Mouse (Mus musculus) 3134 (cell line): ENCODE measurements around the gene Ggt6.

ENCODE experiments used
- DNase-seq: peaks from one replicate; pipeline ENCODE4 v3.0.0-alpha.2; 2011; ENCODE audit warnings: low spot score; ENCODE audit not compliant: insufficient read length; ENCODE audit errors: extremely low read depth

The Ggt6 gene

DNA sequence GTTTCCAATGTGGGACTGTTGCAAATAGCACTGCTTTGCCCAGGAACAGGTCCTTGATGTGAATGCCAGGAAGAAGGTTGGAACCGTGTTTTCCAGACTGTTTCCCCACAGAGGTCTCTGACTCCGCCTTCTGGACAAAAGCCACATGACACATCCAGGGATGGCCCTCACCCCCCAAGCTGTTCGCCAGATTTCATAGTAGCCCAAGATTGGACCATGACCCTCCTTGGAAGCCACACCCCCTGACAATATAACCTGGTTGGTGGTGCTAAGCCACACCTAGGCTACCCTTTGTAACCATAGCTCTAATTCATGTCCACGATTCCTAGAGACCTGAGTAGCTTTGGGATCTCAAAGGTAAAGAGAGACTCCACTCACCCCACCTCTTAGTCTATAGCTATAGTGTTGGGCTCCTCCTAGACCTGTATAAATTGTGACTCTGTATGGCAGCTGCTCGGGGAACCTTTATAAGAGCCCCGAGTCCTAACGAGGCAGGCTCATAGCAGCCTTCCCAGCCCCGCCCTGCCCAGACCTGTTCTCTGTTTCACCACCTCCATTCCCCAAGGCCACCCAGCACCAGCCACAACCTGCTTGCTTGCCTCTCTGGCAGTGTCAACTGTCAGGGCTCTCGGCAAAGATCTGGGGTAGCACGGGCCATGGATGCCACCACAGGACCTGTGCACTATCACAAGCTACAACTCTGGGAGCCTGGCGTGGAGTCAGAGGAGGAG, at the start of gene Ggt6:
Gene Ggt6, plus strand, starts transcription at position 564 of the 731 bp plus-strand sequence.
- no peak for DNase-seq

GRCm38 (mm10) chr11:72388113-72388529, 47.2 kb upstream of the Ggt6 start:
- DNase-seq = no peak

DNA sequence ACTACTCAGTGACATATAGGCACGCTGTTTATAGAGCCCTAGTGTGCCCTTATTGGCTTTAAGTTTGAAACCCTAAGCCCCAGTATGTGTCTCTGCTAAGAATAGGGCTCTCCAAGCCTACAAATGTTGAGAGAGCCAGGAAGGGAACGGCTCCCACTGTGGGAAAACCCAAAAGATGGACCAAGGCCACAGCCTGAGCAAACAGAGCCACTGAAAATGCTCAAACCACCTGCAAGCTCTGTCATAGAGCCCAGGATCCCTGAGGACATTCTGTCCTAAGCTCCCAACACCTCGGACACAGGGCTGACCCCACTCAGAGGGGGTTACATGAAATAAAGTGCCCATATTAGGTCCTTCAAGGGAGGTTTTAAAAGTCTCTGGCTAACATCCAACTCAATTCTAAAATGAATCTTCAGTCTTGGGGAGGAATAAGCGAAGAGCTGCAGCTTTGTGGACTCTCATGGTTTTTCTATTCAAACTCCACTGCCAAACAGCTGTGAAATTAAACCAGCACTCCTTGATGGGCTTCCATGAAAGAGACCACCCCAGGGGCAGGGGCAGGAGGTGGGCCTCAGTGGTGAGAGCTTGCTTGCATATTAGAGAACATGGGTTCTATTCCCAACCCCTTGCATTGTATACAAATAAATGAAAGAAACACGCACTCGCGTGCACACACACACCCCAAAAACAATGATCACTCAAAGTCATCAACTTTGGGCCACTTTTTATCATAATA, 45.8 kb upstream of the Ggt6 start:
- DNase-seq = no peak

- no peak for DNase-seq
These were observed 44.1 kb upstream of the Ggt6 start for GRCm38 (mm10) chr11:72391181-72391580.

GRCm38 (mm10) chr11:72393243-72393642, 42.1 kb upstream of the Ggt6 start:
- no peak for DNase-seq

DNA sequence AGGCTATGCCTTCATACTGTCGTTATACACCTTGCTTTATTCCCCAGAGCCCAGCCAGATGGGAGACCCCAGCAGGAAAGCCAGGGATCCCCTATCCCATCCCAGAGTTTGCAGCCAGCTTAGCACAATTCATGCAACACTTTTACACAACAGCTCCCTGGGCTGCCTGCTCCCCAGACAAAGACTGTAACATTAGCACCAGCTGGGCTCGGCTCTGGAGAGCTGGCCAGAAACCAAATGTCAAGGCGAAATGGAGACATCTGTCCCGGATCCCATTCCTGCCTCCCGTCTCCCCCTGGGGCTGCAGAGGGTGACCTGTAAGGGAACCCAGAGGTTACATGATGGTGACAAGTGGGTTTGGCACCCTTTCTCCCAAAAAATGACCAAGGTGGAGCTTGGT, 41.7 kb upstream of the Ggt6 start:
- no peak for DNase-seq

GRCm38 (mm10) chr11:72394694-72395093, 40.6 kb upstream of the Ggt6 start:
- DNase-seq = no peak

DNA sequence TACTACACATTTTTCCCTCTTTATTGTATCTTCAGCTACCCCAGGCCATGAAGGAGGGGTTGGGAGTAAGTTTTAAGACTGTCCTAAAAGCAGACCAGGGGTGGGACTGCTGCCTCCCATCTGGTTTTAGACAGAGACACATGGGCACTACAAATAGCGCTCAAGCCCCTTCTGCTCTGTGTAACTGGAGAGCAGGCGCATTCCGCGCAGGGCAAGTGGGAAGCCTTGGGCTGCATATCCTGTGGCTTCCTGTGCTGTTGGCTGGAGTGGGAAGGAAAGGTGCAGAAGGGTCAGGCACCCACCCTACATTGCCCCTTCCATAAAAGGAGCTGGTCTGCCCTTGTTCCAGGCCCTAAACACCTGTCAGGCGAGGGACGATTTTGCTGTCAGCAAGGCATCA, 39.7 kb upstream of the Ggt6 start:
- DNase-seq = no peak

DNA sequence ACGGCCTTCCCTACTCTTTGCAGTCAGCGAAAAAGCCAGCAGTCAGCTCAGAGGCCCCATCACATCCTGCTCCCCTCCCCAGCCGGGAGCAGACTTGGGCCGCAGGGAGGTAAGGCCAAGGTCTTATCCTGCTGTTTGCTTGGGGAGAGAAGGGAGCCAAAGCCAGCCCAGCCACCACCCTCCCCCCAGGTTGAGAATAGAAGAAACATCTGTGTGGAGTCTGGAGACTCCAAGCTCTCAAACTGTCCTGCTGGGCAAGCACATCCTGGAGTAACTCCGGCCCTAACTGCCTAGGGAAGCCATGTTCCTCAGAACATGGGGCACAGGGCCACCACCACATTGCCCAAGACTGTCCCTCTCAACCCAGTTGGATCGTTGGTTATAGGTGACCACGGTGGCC, 38.7 kb upstream of the Ggt6 start:
- no peak for DNase-seq

GRCm38 (mm10) chr11:72397072-72397471, 38.3 kb upstream of the Ggt6 start:
- no peak for DNase-seq

GRCm38 (mm10) chr11:72397811-72398525, 37.4 kb upstream of the Ggt6 start:
- DNase-seq = no peak

DNA sequence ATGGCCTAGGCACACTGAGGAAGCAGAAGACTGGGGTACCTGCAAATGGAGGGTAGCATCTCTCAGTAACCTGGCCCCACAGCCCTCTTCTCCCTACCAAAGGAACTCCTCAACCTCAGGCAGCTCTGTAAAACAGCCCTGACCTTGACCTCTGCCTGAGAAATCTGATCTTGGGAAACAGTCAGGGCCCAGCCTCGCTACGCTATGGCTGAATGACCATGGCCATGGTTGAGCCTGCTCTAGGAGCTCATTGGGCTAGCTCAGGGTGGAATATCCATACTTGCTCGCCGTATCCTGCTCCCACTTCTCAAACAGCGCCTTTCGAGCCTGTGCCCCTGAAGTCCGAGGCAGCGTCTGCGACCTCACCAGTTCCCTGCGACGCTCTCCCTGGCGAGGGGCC, 34.3 kb upstream of the Ggt6 start:
- DNase-seq = no peak

DNA sequence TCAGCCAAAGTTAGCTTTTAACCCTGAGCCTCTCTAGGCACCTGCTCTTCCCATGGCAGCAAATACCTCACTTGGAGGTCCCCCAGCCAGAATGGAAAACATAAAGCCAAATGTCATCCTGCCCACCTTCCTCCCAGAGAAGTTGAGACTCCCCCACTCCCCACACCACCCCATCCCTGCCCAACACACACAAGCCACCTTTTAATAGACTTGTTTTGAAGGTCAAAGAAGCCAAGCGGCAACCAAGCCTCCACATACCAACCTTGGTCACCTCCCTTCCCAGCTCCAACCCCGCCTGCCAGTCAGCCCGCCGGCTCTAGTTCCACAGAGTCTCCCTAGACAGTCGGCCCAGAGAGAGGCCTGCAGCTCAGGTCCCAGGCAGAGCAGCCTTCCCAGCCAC, 33.3 kb upstream of the Ggt6 start:
- DNase-seq = no peak

GRCm38 (mm10) chr11:72402969-72403368, 32.4 kb upstream of the Ggt6 start:
- no peak for DNase-seq

GRCm38 (mm10) chr11:72405532-72405931, 29.8 kb upstream of the Ggt6 start:
- DNase-seq = no peak

- DNase-seq = no peak
These were observed 29.1 kb upstream of the Ggt6 start for GRCm38 (mm10) chr11:72406079-72406675.

- DNase-seq = no peak
These were observed 28.2 kb upstream of the Ggt6 start for GRCm38 (mm10) chr11:72407081-72407480.

- DNase-seq = no peak
These were observed 27.8 kb upstream of the Ggt6 start for GRCm38 (mm10) chr11:72407574-72407973.

DNA sequence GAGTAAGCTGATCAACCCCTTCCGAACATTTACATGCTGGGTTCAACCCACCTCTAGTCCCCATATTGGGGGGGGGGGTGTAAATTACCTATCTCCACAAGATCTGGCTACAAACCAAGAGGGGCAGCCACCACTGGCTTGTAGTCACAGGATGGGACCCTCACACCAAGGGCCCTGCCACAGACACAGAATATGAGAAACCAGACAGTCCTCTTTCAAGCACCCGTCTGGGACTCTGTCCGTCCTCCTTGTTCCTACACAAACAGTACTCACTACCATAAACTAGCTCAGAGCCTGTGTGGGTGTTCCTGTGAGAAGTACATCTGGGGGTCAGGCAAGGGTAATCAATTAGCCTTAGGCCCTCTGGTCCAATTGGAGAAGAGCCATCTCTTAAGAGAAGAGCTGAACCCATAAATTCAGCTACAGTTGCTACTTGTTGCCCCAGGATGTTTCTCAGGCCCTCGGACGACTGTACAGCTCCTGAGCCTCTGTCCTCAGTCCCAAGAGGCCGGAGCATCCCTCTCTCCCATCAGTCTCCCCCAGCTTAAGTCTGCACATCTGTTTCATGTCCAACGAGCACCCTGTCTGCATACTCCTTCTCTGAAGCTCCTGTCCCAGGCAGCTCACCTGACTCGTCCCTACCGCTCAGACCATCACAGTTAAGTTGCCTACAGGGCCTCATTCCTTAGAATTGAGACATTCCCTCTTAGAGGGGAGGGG, 26.7 kb upstream of the Ggt6 start:
- DNase-seq = no peak

GRCm38 (mm10) chr11:72409649-72410385, 25.5 kb upstream of the Ggt6 start:
- no peak for DNase-seq
